Mouse (Mus musculus) cerebellum, adult 9-10 months (tissue): ENCODE data around the gene Tmed2.
A peak's percentile ranks its signal among the peaks of the same experiment; 100 is the strongest.
"Not testable (repeated sequence)": the region's sequence is repeated elsewhere in the genome, so short reads cannot be mapped to it uniquely, and the experiment has no call there.

Source experiments
- DNase-seq: peaks from one replicate; pipeline ENCODE4 v3.0.0; 2022

Gene Tmed2

DNA sequence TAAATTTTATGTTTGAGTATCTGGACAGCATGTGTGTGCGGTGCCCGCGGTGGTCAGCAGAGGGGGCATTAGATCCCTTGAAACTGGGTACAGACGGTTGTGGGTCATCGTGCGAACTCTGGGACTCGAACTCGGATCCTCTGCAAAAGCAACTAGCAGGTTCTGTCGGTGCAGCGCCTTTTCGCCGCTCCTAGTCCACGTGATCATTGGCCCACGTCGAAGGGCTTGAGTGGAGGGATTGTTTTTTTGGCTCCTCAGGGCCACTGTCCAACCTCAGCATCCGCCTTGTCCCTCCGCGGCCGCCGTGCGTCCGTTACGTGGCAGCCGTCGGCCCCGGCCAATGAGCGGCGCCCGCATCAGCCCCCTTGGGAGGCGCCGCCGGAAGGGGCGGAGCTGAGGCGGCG is at the start of gene Tmed2:
Tmed2 (plus strand) TSS at position 313 of the 404 bp plus-strand sequence.
- DNase-seq: peak; percentile 97

DNA sequence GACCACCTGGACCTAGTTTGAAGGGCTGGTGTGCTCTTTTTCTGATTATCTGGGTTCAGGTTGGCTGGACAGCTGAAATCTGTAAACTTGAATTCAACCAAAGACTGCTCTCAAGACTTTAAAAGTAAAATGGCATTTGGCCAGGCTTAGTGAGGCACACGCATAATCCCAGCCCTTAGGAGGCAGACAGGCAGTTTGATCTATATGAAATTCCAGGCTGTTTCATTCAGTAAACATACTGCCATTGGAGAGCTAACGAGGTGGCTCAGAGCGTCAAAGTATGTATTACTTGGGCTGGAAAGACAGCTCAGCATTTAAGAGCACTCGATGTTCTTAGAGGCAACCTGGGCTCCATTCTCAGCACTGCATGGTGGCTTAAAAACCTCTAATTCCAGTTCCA is 48.8 kb upstream of the Tmed2 start:
- DNase-seq: no peak

- no peak for DNase-seq
These were observed 47.9 kb upstream of the Tmed2 start for GRCm38 (mm10) chr5:124492618-124493017.

GRCm38 (mm10) chr5:124493455-124493854 is 47.0 kb upstream of the Tmed2 start:
- DNase-seq: no peak

- no peak for DNase-seq
These were observed 44.9 kb upstream of the Tmed2 start for GRCm38 (mm10) chr5:124495547-124495946.

GRCm38 (mm10) chr5:124496614-124497514 is 43.6 kb upstream of the Tmed2 start:
- DNase-seq: no peak

GRCm38 (mm10) chr5:124498221-124498876 is 42.1 kb upstream of the Tmed2 start:
- DNase-seq: no peak

DNA sequence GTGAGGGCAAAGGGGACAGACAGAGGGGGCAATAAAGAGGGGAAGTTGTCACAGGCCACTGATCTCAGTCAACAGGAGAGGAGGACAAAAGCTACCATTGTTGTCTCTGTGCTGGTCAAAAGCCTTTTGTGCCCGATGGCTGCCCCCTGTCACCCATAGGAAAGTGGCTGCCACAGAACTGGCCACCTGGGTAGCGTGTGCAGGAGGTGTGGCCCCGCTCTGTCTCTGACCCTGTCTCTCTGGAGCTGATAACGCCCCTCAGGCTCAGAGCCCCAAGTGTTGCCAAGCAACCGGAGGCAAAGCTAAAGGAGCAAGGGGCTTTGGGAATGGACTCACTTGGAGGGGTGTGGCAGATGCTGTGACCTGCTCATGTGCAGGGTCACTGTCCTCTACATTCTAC is 41.5 kb upstream of the Tmed2 start:
- no peak for DNase-seq

GRCm38 (mm10) chr5:124500037-124500436 is 40.5 kb upstream of the Tmed2 start:
- not testable (repeated sequence) for DNase-seq

DNA sequence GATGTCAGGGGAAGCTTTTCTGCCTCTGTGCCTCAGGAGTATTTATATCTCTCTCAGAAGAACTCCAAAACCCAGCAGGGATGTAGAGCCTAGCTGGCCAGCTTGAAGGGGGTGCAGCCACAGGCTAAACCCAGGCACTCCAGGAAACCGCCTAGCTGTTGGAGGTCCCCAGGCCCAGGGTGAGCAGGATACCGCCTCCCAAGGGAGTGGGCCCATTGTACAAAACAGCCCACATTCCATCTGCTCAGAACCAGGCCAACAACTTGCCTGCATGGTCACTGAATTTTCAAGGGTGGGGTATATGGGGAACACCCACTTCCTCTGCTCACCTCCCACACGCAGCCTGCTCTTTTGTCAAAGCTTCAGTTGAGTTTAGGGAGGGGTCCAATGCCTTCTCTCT is 39.9 kb upstream of the Tmed2 start:
- no peak for DNase-seq

- DNase-seq: no peak
These were observed 39.0 kb upstream of the Tmed2 start for GRCm38 (mm10) chr5:124501541-124501940.

DNA sequence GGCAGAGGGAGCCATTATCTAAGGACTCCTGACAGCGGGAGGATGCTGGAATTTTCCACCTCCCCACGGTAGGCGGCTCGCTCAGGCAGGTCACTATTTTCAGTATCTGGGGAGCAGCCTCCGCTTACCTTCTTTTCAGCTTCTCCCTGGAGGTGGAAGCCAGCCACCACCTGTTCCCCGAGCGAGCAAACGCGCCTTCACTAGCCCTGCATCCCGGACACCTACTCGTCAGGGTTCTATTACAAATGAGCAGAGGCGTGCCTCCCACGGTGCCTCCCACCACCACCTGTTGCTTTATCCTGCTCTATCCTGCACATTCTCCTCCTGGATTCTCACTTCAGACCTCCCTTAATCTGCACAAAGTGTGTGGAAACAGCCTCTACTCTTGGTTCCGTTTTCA is 36.8 kb upstream of the Tmed2 start:
- DNase-seq: no peak

DNA sequence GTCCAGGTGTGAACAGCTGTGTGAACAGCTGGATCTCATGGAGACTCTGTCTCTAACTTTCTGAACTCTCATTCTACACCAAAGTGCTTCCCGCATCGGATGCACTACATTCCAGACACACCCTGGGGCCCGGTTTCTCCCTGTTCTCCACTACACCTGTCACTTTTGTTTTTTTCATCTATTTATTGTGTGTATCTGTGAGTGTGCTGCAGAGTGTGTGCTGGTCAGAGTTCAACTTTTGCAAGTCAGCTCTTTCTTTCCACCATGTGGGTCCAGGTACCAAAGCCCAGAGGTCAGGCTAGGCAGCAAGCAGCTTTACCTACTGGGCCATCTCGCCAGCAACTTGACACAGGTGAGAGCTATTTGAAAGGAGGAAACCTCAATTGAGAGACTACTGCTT is 35.3 kb upstream of the Tmed2 start:
- no peak for DNase-seq

DNA sequence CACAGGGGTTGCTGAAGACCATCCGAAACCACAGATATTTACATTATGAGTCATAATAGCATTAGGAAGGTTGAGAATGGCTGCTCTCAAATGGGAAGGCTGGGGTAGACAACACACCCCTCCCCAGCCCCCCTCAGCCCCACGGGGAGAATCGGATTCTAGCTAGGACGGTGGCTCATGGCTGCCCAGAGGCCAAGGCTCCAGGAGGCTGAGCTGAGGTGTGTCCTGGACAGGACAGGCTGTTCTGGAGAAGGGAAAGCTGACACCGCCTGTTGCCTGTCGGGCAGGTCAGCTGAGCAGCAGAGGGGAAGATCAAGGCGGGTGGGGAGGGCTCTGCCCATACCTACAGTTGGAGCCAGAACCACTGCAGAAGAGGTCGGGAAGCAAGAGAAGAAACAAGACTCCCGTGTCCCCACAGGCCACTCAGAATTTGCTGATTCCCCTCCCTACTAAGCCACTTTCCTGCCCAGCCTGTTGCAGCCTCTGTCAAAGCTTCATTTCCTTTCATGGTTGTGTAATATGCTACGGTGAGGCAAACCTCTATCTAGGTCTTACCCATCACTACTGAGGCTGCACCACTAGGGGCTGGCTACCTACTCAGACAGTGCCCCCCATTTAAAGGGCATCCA is 33.6 kb upstream of the Tmed2 start:
- DNase-seq: no peak

DNA sequence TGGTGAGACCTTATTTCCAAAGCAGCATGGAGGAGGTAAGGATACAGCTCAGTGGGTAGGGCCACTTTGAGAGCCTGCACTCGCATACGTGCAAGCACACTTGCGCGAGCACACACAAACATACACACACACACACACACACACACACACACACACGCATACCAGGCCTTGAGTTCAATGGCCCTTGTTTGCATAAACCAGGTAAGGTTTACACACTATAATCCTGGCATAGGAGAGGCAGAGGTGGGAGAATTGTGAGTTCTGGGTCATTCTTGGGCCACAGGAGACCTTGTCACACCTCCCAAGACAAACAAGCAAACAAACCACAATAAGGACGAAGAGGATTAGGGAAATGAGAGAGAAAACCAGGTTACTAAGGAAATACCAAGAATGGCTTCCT is 31.3 kb upstream of the Tmed2 start:
- DNase-seq: no peak

- no peak for DNase-seq
These were observed 30.7 kb upstream of the Tmed2 start for GRCm38 (mm10) chr5:124509742-124510237.

GRCm38 (mm10) chr5:124510536-124511050 is 29.9 kb upstream of the Tmed2 start:
- no peak for DNase-seq

GRCm38 (mm10) chr5:124515789-124516188 is 24.7 kb upstream of the Tmed2 start:
- DNase-seq: no peak

DNA sequence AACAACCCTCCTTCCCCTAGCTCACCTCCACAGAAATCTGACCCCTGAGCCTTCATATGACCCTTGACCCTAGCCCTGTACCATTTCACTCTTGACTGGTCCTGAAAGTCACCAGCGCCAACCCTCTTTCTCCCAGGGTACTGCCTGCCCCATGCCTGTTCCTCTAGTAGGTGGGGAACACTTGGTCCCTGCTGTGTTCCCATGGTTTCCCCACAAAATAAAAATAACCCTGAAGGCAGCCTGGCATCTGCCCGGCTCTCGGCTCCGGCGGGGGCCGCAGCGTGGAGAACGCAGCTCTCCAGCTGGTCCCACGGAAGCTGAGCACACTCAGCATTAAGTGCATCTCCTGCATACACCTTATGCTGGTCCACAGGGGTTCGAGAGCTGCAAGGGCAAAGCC is 21.8 kb upstream of the Tmed2 start:
- no peak for DNase-seq

DNA sequence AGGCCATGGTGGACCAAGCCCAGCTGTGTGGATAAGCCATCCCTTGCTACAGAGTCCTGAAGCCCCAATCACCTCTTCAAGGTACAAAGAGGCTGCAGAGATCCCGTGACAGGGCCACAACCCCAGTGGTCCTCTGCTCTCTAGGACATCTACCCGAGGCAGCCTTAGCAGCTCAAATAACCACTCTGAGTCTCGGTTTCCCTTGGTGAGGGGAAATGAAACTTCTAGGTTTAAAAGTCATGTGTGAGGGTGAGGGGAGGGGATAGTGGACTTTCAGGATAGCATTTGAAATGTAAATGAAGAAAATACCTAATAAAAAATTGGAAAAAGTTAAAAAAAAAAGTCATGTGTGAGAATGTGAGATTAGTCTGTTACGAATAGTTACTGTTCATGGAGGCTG is 18.9 kb upstream of the Tmed2 start:
- no peak for DNase-seq

GRCm38 (mm10) chr5:124523032-124523431 is 17.5 kb upstream of the Tmed2 start:
- DNase-seq: no peak

- DNase-seq: no peak
These were observed 15.6 kb upstream of the Tmed2 start for GRCm38 (mm10) chr5:124524943-124525342.

- DNase-seq: no peak
These were observed 12.1 kb upstream of the Tmed2 start for GRCm38 (mm10) chr5:124528351-124528750.
